Mouse (Mus musculus): ENCODE data around the gene Gm9736.

GRCm38 (mm10) chr10:77709831-77710230 lies 41.3 kb downstream of the Gm9736 start:
- TF ChIP-seq POLR2A (IDR thresholded peaks at IDR 0.05; ENCODE audit: low read depth, low read length), result no peak
- no peak for TF ChIP-seq CTCF (IDR thresholded peaks at IDR 0.05; ENCODE audit: extremely low read depth, insufficient read length, insufficient replicate concordance, low read depth, low read length)
